Mouse (Mus musculus) kidney, adult 2 months (tissue): ENCODE results near the gene Ulk1.

ENCODE experiments used
- CTCF ChIP-seq: fragments of 200-500 bp; conservative IDR thresholded peaks from 2 replicates; pipeline ENCODE4 v1.5.1; 2011; ENCODE audit warnings: low read depth, mild to moderate bottlenecking, control low read depth, low read length, moderate library complexity, mixed read lengths; ENCODE audit not compliant: insufficient read depth, insufficient read length
- POLR2A ChIP-seq: fragments of 200-500 bp; IDR thresholded peaks from one replicate; pipeline ENCODE4 v1.6.1; 2011; ENCODE audit warnings: low read depth, low read length, control low read depth

DNA sequence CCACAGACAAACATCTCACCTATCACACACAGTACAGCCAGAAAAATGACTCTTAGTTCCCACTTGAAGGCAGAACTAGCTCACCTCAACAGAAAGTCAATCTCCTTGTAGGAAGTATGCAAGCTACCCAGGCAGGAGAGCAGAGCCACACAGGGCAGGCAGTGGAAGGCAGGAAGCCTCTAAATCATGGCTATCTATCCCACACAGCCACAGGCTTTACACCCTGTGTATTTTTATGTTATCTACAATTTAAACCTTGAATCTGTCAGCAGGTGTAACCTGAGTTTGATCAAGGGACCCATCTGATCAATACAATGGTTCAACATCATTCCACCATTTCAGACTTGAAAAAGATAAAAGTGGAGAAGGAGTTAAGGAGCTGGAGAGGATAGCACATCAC lies 7.1 kb downstream of the Ulk1 start:
- TF ChIP-seq POLR2A, result no peak
- TF ChIP-seq CTCF, result no peak
